Mouse (Mus musculus) brain, adult 2 months (tissue): ENCODE measurements around the gene Dnajb5.
"Not testable (repeated sequence)": the region's sequence is repeated elsewhere in the genome, so short reads cannot be mapped to it uniquely, and the experiment has no call there.

Experiments
- DNase-seq: peaks from one replicate; pipeline ENCODE4 v3.0.0; 2011; ENCODE audit warnings: low read depth, low spot score

Dnajb5 gene

GRCm38 (mm10) chr4:42969304-42969703, 19.7 kb downstream of the Dnajb5 start, which contains the start of gene 1700022I11Rik:
Gene 1700022I11Rik (plus strand): TSS chr4:42969604.
- no peak for DNase-seq

- no peak for DNase-seq
Measured at GRCm38 (mm10) chr4:42972952-42973351, 23.3 kb downstream of the Dnajb5 start.

- DNase-seq, result no peak
Measured at GRCm38 (mm10) chr4:42973868-42974267, 24.3 kb downstream of the Dnajb5 start.

GRCm38 (mm10) chr4:42978062-42978461, 28.4 kb downstream of the Dnajb5 start:
- peak; percentile 27 for DNase-seq

- not testable (repeated sequence) for DNase-seq
Measured at GRCm38 (mm10) chr4:42980467-42980866, 30.9 kb downstream of the Dnajb5 start.

- DNase-seq, result no peak
Measured at GRCm38 (mm10) chr4:42988296-42988695, 38.7 kb downstream of the Dnajb5 start.

GRCm38 (mm10) chr4:42998022-42998421, 48.4 kb downstream of the Dnajb5 start:
- no peak for DNase-seq

GRCm38 (mm10) chr4:42999451-43000140, 50.0 kb downstream of the Dnajb5 start:
- DNase-seq, result peak; percentile 82

- peak; percentile 100 for DNase-seq
Measured at GRCm38 (mm10) chr4:43000141-43000986, 50.8 kb downstream of the Dnajb5 start, which contains the start of gene Vcp. Gene Vcp (minus strand): TSS chr4:43000507.

- DNase-seq, result no peak
Measured at GRCm38 (mm10) chr4:43001272-43001671, 51.7 kb downstream of the Dnajb5 start.

- DNase-seq, result no peak
Measured at GRCm38 (mm10) chr4:43002756-43003439, 53.3 kb downstream of the Dnajb5 start.

GRCm38 (mm10) chr4:43004951-43005350, 55.3 kb downstream of the Dnajb5 start:
- DNase-seq, result peak; percentile 63

GRCm38 (mm10) chr4:43005765-43006164, 56.2 kb downstream of the Dnajb5 start:
- DNase-seq, result peak; percentile 57
